Mouse (Mus musculus): ENCODE data around the gene Slc35a5. TPM values are rescaled to one million over a fixed set of nuclear protein-coding genes. Genes with fewer than 3 reads are reported as not detected.

Slc35a5 gene
- polyA plus RNA-seq, 1 experiment = 21.5 TPM

DNA sequence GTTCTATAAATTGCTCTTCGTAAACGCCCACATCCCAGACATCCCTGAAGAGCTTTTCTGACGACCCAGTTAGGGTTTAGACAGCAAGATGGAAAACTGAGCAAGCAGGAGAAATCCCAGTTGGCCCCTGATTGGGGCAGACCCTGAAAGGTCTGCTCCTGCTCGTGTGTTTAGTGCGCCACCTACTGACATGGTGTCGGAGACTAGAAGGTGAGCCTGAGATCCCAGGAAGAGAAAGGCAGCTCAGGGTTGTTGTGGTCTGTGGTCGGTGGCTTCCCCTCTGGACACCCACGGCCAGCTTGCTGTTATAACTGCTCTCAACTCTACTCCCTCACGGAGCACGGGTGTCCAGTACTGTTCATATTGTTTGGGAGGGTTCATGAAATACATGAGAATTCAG, 68.5 kb downstream of the Slc35a5 start:
- peak; percentile 89 for DNase-seq (ENCODE audit: low read depth)
- TF ChIP-seq CTCF (IDR thresholded peaks at IDR 0.05; ENCODE audit: borderline replicate concordance, extremely low read depth, insufficient read depth, insufficient read length) (peak; percentile 87), POLR2A (IDR thresholded peaks at IDR 0.05; ENCODE audit: borderline replicate concordance, extremely low read depth, insufficient read depth, insufficient read length, poor library complexity, severe bottlenecking) (no peak)

Other genes with a start within 250 kb of the Slc35a5 start
- 0.08 TPM in 1 of 2 replicates, not detected in the other for gene Cd200r3, start 215.0 kb downstream of the Slc35a5 start, polyA plus RNA-seq (2012; rRNA removed)
- 6.7 and 7.0 TPM in 2 replicates for gene Ccdc80, start 65.3 kb downstream of the Slc35a5 start, polyA plus RNA-seq (2012; rRNA removed)
- 29.4 and 30.5 TPM in 2 replicates for gene Atg3, start 79 bp upstream of the Slc35a5 start, polyA plus RNA-seq (2012; rRNA removed)
- 0.16 and 0.26 TPM in 2 replicates for gene Btla, start 65.6 kb upstream of the Slc35a5 start, polyA plus RNA-seq (2012; rRNA removed)